Mouse (Mus musculus) urinary bladder, adult 18-20 months (tissue): Measurements from ENCODE around the gene Mecom.
A peak's percentile ranks its signal among the peaks of the same experiment; 100 is the strongest.

Experiments used
- DNase-seq, 2 experiments: peaks; one replicate each; pipeline ENCODE4 v3.0.0; 2022; ENCODE audit warnings: low spot score in 2 of 2, mixed read lengths in 2 of 2

Mecom gene

DNA sequence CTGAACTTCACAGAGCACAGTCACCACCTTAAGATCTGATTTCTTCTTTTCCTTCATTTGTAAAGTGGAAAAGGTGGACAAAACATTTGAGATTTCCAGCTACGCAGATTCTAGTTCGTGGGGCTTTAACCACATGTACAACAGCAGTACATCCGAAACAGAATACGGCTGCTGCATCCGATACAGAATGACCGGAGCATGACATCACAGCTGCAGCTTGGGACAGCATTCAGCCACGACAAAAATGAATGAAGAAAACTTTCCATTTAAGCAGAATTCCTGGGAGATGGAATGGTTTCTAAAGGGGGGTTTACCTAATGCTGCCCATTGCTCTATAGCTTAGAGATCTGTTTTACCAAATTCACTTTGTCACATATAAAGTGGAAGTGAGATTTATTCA, 583.9 kb downstream of the Mecom start:
- no peak for DNase-seq

DNA sequence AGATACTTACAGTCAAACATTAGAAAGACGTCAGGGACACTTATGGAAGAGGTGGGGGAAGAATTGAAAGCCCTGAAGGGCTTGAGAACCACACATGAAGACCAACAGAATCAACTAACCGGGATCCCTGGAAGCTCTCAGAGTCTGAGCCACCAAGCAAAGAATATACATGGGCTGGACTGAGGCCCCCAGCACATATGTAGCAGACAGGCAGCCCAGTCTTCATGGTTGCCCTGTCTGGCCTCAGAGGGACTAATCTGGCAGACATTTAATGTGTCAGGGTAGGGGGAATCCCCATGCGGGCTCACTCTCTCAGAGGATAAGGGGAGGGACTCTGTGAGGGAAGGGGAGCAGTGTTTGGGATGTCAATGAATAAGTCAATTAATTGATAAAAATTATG, 584.4 kb downstream of the Mecom start:
- no peak for DNase-seq

DNA sequence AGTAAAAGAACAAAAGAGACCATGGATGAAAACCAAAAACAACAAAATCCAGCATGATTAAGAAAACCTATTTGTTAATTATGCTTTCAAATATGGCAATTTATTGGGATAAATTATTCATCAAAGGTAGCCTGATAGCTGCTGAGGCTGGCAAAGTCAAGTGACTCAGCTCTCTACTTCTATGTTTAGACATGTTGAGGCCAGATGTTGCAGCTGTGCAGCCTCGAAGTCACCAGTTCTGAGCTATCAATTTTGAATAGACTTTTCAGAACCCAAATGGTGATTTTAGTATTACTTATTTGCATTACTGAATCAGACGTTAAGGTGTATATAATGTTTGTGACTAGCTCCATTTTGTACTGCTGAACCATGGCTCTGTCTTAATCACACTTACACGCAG, 588.8 kb downstream of the Mecom start:
- DNase-seq = no peak

DNA sequence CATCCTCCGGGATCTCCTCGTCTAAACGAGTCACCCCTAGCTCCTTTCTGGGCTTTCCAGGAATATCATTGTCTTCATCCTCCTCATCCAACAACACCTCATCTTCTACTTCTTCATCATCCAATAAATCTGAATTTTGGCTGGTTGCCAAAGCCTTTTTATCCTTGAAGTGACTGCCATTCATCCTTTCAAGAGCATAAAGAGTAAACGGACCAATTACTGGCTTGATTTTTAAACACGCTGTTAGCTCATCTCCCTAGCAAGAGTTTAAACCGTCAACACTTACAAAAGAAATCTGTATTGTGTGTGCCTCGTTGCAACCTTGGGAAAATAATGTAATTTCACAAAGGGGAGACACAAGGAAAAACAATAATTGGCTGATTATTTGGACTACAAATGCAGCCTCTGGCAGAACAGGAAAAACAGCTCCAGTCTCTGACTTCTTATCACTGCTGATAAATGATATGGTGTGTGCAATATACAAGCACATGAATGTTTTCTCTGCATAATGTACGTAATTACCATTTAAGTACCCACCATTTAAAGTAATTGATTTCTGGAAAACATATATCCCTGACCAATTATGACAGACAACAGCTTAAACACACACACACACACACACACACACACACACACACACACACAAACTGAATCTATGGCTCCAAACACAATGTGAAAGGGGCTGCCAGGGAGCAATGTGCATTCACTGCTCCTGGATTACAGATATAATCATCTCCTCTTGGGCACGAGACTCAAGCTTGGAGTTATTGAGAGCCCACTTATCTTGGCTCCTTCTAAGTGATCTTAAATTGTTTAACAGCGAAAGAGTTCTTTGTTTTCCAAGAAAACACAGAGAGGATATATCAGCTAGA, 590.2 kb downstream of the Mecom start:
- no peak for DNase-seq

DNA sequence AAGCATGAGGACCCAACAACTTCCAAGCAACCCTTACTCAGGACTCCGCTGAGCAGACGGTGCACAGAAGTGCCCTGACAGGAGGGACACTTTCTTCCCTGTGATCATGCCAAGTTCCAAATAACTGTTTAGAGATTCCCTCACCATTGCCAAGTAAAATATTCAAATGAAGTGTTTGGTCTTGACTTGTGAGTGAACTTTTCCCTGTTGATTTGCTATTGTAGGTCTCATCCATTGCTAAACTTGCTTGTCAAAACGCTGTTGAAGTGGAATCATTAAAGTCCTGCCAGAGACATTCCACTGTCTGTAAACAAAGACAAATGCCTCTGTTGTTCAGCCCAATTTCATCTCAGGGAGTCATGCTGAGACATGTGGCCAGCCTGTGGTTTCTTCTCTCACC, 594.5 kb downstream of the Mecom start:
- peak in 1 of 2 experiments; percentile 13 for DNase-seq

DNA sequence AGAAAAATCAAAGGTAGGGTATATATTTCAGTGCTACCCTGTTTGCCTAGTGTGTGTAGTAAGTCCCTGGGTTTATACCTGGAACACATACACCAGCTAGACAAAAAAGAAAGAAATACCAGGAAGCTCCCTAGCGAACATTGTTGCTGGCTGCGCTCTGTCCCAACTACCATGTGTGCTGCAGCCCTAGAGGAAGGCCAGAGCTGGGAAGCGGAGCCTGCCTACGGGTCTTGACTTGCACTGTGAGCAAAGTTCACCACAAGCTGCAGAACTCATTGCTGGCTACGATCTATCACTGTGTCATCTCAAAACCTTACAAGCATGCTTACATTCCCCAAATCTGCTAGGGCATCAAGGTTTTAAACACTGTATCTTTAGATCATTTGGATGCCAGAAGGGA, 597.0 kb downstream of the Mecom start:
- peak in 1 of 2 experiments; percentile 20 for DNase-seq

DNA sequence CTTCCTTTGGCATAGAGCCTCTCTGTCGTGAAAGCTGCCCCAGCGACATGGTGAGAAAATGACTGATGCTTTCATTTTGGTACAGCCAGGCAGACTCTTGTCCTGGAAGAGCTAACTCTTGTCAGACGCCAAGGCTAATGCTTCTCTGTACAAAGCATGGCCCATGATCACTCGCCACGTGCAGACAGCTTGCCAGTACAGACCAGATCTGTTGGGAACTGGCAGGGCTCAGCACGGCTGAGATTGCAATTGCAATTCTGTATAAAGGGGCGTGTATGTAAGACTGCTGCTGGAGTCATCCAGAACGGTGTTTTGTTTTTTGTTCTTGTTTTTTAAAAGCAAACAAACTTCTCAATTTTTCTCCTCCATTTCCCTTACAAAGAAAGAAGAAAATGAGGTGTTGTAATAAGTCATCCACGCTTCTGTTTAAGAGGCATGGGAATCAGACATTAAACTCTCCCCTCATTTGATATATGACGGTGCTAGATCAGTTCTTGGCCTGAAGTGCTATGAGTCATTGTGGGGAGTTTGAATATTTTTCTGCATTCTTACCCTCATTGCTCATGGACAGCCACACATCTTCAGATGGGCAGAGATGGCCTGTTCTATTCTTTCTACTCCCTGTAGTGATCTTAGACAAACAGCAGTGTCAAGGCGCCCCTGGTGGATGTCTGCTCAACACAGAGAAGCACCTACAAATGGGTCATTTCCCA, 644.1 kb downstream of the Mecom start:
- DNase-seq = peak in 1 of 2 experiments; percentile 6
